ENCODE assay signal across 22 mouse cellular contexts in the genomic region with DNA sequence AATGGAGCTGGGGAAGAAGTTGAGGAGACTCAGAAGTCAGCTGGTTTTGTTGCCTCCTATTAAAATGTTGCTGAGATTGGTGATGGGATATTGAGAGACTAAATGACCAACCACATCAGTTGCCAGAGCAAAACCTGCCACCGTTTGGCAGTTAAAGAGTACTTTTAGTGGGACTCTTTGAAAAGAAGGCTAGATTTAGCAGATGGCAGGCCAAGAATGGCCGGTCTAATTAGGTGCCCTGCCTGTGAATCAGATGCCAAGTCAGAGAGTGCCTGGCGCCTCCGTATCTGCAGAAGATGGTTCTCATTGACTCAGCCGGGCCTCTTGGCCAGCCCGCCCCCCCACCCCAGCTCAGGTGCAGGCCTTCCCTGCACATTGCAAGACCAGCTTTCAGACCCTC.
A peak's percentile ranks its signal among the peaks of the same experiment; 100 is the strongest.
DNase-seq lines count a peak whose midpoint lies in the region; ATAC-seq and TF ChIP-seq lines count a peak whose summit lies in the region.
"Had no signal": no experiment of that assay in that cellular context is flagged by ENCODE, and none has a peak within 500 bp of the region (broad histone marks: within the 10 kb centered on the region; RNA-seq: fewer than 3 reads in every experiment).

No protein-coding gene starts in this region.

- H3K9me3 ChIP-seq in forebrain, embryonic 15.5 days = no peaks in the 10 kb centered on the region
- H3K9me3 ChIP-seq: embryonic facial prominence, embryonic 12.5 days; heart, embryonic 15.5 days; limb, embryonic 15.5 days; lung, embryonic 15.5 days had no signal

- no peak overlapping the region for H3K27ac ChIP-seq in cerebellum, adult 2 months (ENCODE audit: insufficient read depth, low read length)
- no peak overlapping the region for H3K27ac ChIP-seq in left cerebral cortex, adult 2 months
- H3K27ac ChIP-seq in forebrain, embryonic 15.5 days (replicated peaks) = peak overlapping the region; percentile 75
- H3K27ac ChIP-seq: embryonic facial prominence, embryonic 12.5 days; gastrocnemius, adult 2 months; heart, embryonic 15.5 days; limb, embryonic 15.5 days; liver, embryonic 14.5 days; lung, embryonic 15.5 days had no signal

- H3K27me3 ChIP-seq in cerebellum, adult 2 months (ENCODE audit: control insufficient read depth, insufficient read depth, low read length) = no peaks in the 10 kb centered on the region
- no peaks in the 10 kb centered on the region for H3K27me3 ChIP-seq in forebrain, embryonic 15.5 days
- H3K27me3 ChIP-seq: embryonic facial prominence, embryonic 12.5 days; heart, embryonic 15.5 days; limb, embryonic 15.5 days; lung, embryonic 15.5 days; Patski had no signal

- peaks cover 64% of the 10 kb centered on the region for H3K4me1 ChIP-seq in cerebellum, adult 2 months (ENCODE audit: control insufficient read depth, insufficient read depth, low read length)
- peaks cover 76% of the 10 kb centered on the region for H3K4me1 ChIP-seq in forebrain, embryonic 15.5 days

- WGBS in cerebellum, adult 2 months = 11% methylated on average over 6 of the region's 6 CpGs
- 28% methylated on average over 6 of the region's 6 CpGs for WGBS in forebrain, embryonic 15.5 days

- intact Hi-C loops in left cerebral cortex, postnatal 4 days (cut with DNase I) = no loop called here
- intact Hi-C loops in left cerebral cortex, adult 2 months (cut with DNase I) = no loop called here

- TF ChIP-seq POLR2A in cerebellum, adult 2 months (IDR thresholded peaks at IDR 0.05; ENCODE audit: borderline replicate concordance, insufficient read depth, low read length) = no peak

- no peak for ATAC-seq in forebrain, embryonic 15.5 days (replicated peaks)
- ATAC-seq: CD4-positive, CD25-positive, alpha-beta regulatory T cell, adult 4 months; hindbrain, embryonic 16.5 days; intestine, embryonic 16.5 days; Patski had no signal

- TF ChIP-seq CTCF in cerebellum, adult 2 months (IDR thresholded peaks at IDR 0.05; ENCODE audit: borderline replicate concordance, insufficient read depth, low read depth, low read length) = no peak
- TF ChIP-seq CTCF in left cerebral cortex, adult 2 months (IDR thresholded peaks at IDR 0.05) = no peak

- H3K4me3 ChIP-seq in cerebellum, adult 2 months (replicated peaks; ENCODE audit: insufficient read depth, low read depth, low read length) = no peak overlapping the region
- no peak overlapping the region for H3K4me3 ChIP-seq in left cerebral cortex, adult 2 months
- H3K4me3 ChIP-seq in forebrain, embryonic 15.5 days = no peak overlapping the region
- H3K4me3 ChIP-seq: embryonic facial prominence, embryonic 12.5 days; gastrocnemius, adult 2 months; heart, embryonic 15.5 days; limb, embryonic 15.5 days; lung, embryonic 15.5 days had no signal

- no peaks in the 10 kb centered on the region for H3K36me3 ChIP-seq in forebrain, embryonic 15.5 days
- H3K36me3 ChIP-seq: embryonic facial prominence, embryonic 12.5 days; heart, embryonic 15.5 days; lung, embryonic 15.5 days had no signal

- peak; percentile 40 to 68 for DNase-seq in cerebellum, adult 2 months
- no peak for DNase-seq in cerebellum, postnatal 4 days (ENCODE audit: low spot score in 2 of 2)
- DNase-seq in left cerebral cortex, postnatal 4 days = peak; percentile 32
- no peak for DNase-seq in left cerebral cortex, adult 2 months (ENCODE audit: extremely low spot score in 1 of 2, low spot score in 2 of 2)
- DNase-seq in cerebellum, adult 9-11 months = peak; percentile 45
- DNase-seq in kidney, adult 8-10 months = no peak
- DNase-seq in ovary, adult 18-20 months (ENCODE audit: low spot score) = no peak
- DNase-seq: adrenal gland, adult 2 months; gastrocnemius, adult 2 months; heart, postnatal 36 days; kidney, postnatal 4 days; lung, postnatal 36 days had no signal

- no peak overlapping the region for H3K4me2 ChIP-seq in forebrain, embryonic 15.5 days (replicated peaks)
- H3K4me2 ChIP-seq: embryonic facial prominence, embryonic 12.5 days; heart, embryonic 15.5 days; limb, embryonic 15.5 days; lung, embryonic 15.5 days had no signal

- H3K9ac ChIP-seq in forebrain, embryonic 15.5 days (replicated peaks) = no peak overlapping the region
- H3K9ac ChIP-seq: embryonic facial prominence, embryonic 12.5 days; heart, embryonic 15.5 days; limb, embryonic 15.5 days; liver, embryonic 14.5 days; lung, embryonic 15.5 days had no signal

Comparison
In these comparisons a context has a peak if more than half of its experiments do, and no peak if none do; other contexts are left out.
1. DNase-seq: peak in cerebellum, adult 2 months (2 of 2), left cerebral cortex, postnatal 4 days (single experiment) and cerebellum, adult 9-11 months (single experiment); none in cerebellum, postnatal 4 days (0 of 2), left cerebral cortex, adult 2 months (0 of 2), kidney, adult 8-10 months (0 of 2) and ovary, adult 18-20 months (single experiment).